Mouse (Mus musculus): ENCODE measurements around the gene Fbxw19.
"Not testable (repeated sequence)": the region's sequence is repeated elsewhere in the genome, so short reads cannot be mapped to it uniquely, and the experiment has no call there.

Fbxw19 gene

GRCm38 (mm10) chr9:109495775-109496174 lies at the start of gene Fbxw19:
Gene Fbxw19 (minus strand): TSS chr9:109495875.
- not testable (repeated sequence) for DNase-seq (ENCODE audit: low read depth in 2 of 2, low spot score in 2 of 2)

GRCm38 (mm10) chr9:109523385-109524064 lies 27.9 kb upstream of the Fbxw19 start:
- no peak for DNase-seq (ENCODE audit: low read depth in 2 of 2, low spot score in 2 of 2)

GRCm38 (mm10) chr9:109449040-109449439 lies 46.6 kb downstream of the Fbxw19 start, which contains the start of gene Fbxw16:
Gene Fbxw16 (minus strand): TSS chr9:109449140.
- DNase-seq (ENCODE audit: low read depth in 2 of 2, low spot score in 2 of 2), result no peak

- no peak for DNase-seq (ENCODE audit: low read depth in 2 of 2, low spot score in 2 of 2)
These were observed 62.7 kb downstream of the Fbxw19 start for GRCm38 (mm10) chr9:109432956-109433355.
